Mouse (Mus musculus) gastrocnemius, adult 2 months (tissue): ENCODE measurements around the gene Zrsr1. TPM values are rescaled to one million over a fixed set of nuclear protein-coding genes. Genes with fewer than 3 reads are reported as not detected.
A peak's percentile ranks its signal among the peaks of the same experiment; 100 is the strongest.

Experiments
- DNase-seq: peaks from one replicate; pipeline ENCODE4 v3.0.0; 2022
- H3K27ac ChIP-seq: fragments of 200-600 bp; 2 replicates; pipeline ENCODE4 v1.8.1; 2022; ENCODE audit warnings: mild to moderate bottlenecking
- H3K4me3 ChIP-seq: fragments of 200-600 bp; 2 replicates; pipeline ENCODE4 v1.8.1; 2022; ENCODE audit warnings: mild to moderate bottlenecking, moderate library complexity
- CTCF ChIP-seq: fragments of 200-600 bp; IDR thresholded peaks from 2 replicates; pipeline ENCODE4 v1.8.1; 2022; ENCODE audit warnings: antibody characterized with exemption, mild to moderate bottlenecking, moderate library complexity
- intact Hi-C: fragments of 180-260 bp; cut with DNase I; formaldehyde crosslinking; loops from one replicate; pipeline ENCODE4 v1.15.1; 2025
- long read RNA-seq, 2 experiments: library from polyadenylated mRNA; stranded (forward); transcript quantifications; one replicate each; pipeline ENCODE4 v2.0.0; 2021
- total RNA-seq, 2 experiments: library from RNA; stranded (reverse); gene quantifications; 2 replicates each; pipeline ENCODE4 v1.2.3; 2021

Zrsr1 gene
- 10 to 100 TPM; 20.7 to 20.9 TPM for total RNA-seq
- long read RNA-seq, experiment 1, full-length matches to known transcripts = 14 of 14 reads
- long read RNA-seq, experiment 1, partial matches to known transcripts = 0 of 14 reads
- long read RNA-seq, experiment 1, other reads (novel, unspliced or antisense) = 0 of 14 reads
- long read RNA-seq, experiment 2, full-length matches to known transcripts = 16 of 16 reads
- long read RNA-seq, experiment 2, partial matches to known transcripts = 0 of 16 reads
- long read RNA-seq, experiment 2, other reads (novel, unspliced or antisense) = 0 of 16 reads

DNA sequence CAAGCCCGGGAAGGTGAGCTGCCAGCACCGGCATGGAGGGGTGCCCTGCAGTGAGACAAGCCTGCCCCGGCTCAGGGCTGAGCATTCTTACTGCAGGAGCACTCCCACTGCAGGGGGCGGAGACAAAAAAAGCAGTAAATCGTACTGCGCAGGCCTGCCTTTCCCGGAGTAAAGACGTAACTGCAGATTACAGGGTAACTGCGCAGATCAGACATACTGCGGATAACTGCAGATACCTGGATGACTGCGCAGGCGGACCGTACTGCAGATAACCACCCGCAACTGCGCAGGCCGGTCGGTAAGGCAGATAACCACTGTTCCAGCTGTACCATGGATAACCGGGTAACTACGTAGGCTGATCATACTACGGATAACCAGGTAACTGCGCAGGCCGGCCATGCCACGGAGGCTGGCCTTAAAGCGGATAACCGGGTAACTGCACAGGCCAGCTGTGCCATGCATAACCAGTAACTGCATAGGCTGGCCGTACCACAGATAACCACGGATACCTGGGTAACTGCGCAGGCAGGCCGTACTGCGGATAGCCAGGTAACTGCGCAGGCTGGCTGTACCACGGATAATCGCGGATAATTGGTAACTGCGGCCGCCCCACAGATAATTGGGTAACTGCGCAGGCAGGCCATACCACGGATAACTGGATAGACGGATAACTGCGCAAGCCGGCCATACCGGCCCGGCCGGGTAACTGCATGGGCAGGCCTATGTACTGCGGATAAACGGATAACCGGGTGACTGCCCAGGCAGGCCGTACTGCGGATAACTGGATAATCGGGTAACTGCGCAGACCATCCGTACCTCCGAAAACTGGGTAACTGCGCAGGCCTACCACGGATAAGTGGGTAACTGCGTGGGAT, at the start of gene Zrsr1:
Gene Zrsr1 (plus strand): TSS at position 171 of the 875 bp plus-strand sequence.
- intact Hi-C loops = loop anchor here (10.0 kb wide), 1 partner anchor 687 kb away; no protein-coding TSS in a partner anchor
- Histone ChIP-seq H3K4me3 (peak within 1 kb of the TSS; percentile 82), H3K27ac (peak within 1 kb of the TSS; percentile 93)
- TF ChIP-seq CTCF = no peak
- DNase-seq = peak; percentile 74

DNA sequence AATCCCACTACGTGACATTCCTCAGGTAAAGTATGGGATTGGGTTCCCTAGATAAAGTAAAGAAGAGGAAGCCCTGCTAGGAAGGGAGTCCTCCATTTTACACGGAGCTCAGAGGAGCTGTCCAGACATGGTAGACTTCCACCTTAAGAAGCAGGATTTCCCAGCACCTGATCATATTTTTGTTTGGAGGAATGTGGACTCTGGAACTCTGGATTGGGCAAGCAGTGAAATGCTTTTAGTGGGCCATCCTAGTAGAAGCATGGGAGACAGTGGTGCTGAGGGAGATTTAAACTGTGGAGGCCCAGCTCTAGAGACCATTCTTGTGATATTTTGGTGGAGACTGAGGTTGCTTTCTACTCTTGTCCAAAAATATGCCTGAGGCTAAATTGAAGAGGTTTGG, 49.3 kb upstream of the Zrsr1 start:
- intact Hi-C loops = no loop called here
- Histone ChIP-seq H3K27ac (no peak overlapping the region), H3K4me3 (no peak overlapping the region)
- no peak for TF ChIP-seq CTCF
- no peak for DNase-seq

DNA sequence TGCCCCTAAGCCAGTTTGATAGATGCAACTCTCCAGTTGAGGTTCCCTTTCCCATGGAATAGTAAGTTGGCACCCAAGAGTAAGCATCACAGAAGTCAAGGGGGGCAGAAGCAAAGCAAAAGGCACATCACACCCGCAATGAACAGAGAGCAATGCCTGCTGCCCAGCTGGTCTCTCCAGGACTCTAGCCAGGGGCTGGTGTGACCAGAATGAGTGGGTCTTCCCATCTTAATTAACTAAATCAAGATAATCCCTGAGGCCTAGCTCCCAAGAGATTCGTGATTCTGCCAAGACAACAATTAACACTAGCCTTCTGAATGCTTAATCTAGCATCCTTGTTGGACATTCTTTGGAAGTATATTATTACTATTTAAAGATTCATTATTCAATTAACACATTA, 48.2 kb upstream of the Zrsr1 start:
- Histone ChIP-seq H3K27ac (no peak overlapping the region), H3K4me3 (no peak overlapping the region)
- DNase-seq = no peak
- intact Hi-C loops = no loop called here
- no peak for TF ChIP-seq CTCF

DNA sequence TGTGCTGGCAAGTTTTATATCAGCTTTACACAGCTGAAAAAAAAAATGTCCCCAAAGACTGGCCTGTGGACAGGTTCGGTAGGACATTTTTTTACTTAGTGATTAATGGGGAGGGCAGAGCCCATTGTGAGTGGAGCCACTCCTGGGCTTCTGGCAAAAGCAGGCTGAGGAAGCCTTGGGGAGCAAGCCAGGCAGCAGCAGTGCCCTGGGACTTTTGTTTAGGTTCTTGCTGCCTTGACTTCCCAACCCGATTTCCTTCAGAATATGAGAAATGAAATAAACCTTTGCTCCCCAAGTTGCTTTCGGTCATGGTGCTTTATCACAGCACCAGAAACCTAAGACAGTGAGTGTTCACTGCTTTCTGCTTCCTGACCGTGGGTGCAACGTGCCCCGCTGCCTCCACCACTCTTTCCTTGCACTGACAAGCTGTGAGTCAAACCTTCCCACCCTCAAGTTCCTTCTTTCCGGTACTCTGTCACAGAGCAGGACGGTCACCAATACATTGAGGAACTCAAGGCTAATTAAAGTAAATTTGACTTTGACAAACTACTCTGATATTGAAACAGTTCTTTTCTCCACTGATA, 43.1 kb upstream of the Zrsr1 start:
- Histone ChIP-seq H3K27ac (no peak overlapping the region), H3K4me3 (no peak overlapping the region)
- intact Hi-C loops = no loop called here
- TF ChIP-seq CTCF = no peak
- DNase-seq = no peak

DNA sequence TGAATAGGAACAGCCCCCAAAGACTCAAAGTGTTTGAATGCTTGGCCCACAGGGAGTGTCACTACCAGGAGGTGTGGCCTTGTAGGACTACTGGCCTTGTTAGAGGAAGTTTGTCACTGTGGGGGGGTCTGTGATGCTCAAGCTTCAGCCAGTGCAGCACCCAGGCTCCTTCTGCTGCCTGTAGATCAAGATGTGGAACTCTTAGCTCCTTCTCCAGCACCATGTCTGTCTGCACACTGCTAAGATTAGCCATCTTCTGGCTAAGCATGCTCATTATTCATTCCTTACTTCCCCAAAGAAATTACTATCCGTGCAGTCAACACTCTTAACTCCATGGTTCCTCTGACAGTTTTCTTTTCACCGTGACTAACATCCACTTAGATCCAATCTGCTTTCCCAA, 41.7 kb upstream of the Zrsr1 start:
- TF ChIP-seq CTCF = no peak
- no peak overlapping the region for H3K27ac ChIP-seq
- DNase-seq = no peak
- no peak overlapping the region for H3K4me3 ChIP-seq
- intact Hi-C loops = no loop called here

DNA sequence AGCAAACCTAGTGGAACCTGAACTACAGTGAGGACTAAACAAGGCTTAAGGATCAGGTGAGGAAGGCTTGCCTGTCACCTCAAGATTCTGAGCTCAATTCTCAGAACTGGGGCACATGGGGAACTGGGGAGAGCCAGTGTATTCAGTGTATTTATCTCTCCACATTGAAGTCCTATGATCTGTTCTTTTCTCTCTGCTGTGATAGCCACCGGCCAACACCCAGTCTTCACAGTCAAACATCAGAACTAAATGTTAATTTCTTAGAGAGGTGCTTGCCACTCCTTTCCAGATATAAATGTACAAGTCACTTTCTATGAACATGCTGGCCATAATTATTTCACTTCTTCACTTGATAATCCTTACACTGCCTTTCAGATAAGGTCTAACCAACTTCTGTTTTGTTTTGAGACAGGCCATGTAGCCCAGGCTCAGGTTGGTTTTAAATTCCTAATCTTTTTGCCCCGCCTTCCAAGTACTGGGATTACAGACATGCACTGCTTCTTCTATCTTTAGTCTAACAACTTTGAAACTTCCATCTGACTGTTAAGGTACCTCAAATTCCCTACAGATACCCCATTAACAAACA, 40.4 kb upstream of the Zrsr1 start:
- H3K27ac ChIP-seq = no peak overlapping the region
- no peak for DNase-seq
- intact Hi-C loops = no loop called here
- H3K4me3 ChIP-seq = no peak overlapping the region
- no peak for TF ChIP-seq CTCF

DNA sequence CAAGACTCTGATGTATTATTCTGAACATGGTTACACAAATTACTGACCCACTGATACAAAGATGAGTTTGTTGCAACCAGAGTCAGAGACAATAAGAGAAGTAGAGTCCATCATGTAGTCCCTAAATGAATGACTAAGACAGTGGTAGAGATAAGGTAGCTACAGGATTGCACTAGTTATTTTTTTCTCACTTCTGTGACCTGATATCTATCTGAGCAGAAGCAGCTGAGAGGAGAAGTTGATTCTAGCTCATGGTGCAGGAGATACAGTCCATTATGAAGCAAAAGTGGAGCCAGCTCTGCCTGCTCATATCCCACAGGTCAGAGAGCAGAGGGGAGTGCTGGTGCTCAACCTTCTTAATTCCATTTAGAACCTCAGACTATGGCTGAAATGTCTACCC, 39.6 kb upstream of the Zrsr1 start:
- Histone ChIP-seq H3K27ac (no peak overlapping the region), H3K4me3 (no peak overlapping the region)
- no peak for DNase-seq
- no peak for TF ChIP-seq CTCF
- intact Hi-C loops = no loop called here

DNA sequence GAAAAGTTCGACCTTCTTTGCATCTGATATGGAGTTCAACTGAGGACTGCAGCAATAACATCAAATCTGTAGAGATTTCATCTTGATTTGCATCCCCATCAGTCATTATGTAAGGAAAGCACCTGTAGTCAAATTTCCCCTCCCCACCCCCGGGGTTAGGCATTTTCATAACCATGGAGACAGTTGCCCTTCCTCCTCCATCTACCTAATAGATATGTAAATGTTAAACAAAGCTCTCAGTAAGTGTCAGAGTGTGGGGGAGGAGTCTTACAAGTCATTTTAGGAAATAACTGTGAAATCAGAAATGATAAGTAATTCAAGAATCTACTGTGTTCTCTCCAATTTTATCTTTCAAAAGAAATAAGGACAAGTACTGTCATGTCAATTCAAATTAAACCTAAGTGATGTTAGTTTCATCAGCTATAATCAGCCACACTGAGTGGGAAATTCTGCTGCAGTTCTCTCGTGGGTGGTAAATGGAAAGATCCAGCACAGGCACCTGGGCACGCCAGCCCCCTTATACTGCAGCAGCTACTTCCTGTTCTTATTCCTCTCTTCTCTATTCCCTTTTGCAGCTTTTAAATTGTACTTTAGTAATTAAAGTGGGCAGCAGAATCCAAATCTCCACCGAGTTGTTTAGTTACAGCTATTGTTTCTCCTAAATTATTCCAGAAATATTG, 35.2 kb upstream of the Zrsr1 start:
- no peak overlapping the region for H3K4me3 ChIP-seq
- no peak for TF ChIP-seq CTCF
- intact Hi-C loops = no loop called here
- no peak for DNase-seq
- no peak overlapping the region for H3K27ac ChIP-seq

DNA sequence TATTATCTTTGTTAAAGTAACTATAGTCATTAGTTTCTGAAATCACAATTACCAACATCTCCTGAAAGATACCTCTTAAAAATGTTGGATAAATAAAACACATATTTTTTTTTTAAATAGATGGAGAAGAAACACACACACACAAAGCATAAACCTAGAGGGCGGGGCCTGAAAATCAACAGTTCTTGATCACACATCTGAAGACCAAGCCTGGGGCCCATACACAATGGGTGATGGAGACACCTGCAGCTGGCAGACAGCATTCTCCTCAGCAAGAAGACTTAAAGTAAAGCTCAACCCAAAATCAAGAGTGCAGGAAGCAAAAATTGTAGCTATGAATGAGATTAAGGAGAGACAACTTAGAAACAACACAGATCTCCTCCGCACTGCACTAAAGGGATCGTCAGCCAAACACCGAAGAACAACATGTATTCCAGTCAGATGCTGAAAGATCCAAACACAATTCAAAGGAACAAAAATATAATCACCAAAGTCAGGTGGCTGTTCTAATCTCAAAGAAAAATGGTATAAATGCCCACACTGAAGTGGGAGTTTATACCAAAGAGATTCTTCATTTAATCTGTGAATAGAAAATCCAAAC, 34.0 kb upstream of the Zrsr1 start:
- intact Hi-C loops = no loop called here
- DNase-seq = no peak
- TF ChIP-seq CTCF = no peak

DNA sequence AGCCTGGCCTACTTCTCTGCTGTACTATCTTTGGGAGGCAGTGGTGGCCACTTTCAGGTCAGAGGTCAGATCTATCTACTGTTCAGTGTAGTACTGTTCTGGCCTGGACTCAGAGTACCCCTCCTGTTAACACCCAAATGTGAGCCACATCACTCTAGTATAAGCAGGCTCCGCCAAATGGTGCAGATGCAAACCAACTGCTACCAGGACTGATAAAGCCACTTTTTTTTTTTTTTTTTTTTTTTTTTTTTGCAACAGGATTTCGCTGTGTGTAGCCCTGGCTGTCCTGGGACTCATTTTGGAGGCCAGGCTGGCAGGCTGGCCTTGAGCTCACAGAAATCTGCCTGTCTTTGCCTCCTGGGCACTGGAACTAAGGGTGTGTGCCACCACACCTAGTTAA, 32.8 kb upstream of the Zrsr1 start:
- no peak for DNase-seq
- no peak for TF ChIP-seq CTCF
- Histone ChIP-seq H3K27ac (no peak overlapping the region), H3K4me3 (no peak overlapping the region)
- intact Hi-C loops = no loop called here

More for the DNA sequence above, 34.0 kb upstream of the Zrsr1 start:
- no peak overlapping the region for H3K4me3 ChIP-seq
- H3K27ac ChIP-seq = no peak overlapping the region

DNA sequence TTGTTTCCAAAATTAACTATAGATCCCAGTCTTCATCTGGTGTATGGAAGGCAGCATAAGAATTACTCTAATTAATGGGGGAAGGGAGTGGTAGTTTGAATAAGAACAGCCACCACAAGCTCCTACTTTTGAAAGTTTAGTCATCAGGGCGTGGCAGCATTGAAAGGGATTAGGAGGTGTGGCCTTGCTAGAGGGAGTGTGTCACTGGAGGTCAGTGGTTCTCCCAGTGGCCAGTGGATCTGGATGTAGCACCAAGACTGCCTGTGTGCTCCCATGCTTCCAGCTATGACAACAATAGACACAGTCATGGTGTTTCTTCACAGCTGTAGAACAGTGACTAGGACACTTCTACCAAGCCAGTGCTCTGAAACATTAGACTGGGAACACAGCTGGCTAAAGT, 22.7 kb upstream of the Zrsr1 start:
- no peak for DNase-seq
- TF ChIP-seq CTCF = no peak
- Histone ChIP-seq H3K4me3 (no peak overlapping the region), H3K27ac (no peak overlapping the region)
- intact Hi-C loops = no loop called here

DNA sequence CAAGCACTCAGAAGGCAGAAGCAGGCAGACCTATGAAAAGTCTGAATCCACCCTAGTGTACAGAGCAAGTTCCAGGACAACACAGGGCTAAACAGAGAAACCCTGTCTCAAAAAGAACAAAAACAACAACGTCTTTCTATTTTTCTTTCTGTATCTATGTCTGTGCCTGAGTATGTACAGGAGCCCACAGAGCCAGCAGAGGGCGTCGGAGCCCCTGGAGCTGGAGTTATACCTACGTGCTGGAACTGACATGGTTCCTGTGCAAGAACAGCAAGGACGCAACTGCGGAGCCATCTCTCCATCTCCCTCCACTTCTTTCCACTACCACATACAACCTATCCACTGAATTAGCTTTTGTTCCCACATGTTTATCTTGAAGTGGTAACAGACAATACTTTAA, 21.7 kb upstream of the Zrsr1 start:
- intact Hi-C loops = no loop called here
- Histone ChIP-seq H3K4me3 (no peak overlapping the region), H3K27ac (no peak overlapping the region)
- no peak for DNase-seq
- no peak; the same call in 1 of the 2 replicates for TF ChIP-seq CTCF
